8 mouse cellular contexts compared by ENCODE assay signal in the genomic region with DNA sequence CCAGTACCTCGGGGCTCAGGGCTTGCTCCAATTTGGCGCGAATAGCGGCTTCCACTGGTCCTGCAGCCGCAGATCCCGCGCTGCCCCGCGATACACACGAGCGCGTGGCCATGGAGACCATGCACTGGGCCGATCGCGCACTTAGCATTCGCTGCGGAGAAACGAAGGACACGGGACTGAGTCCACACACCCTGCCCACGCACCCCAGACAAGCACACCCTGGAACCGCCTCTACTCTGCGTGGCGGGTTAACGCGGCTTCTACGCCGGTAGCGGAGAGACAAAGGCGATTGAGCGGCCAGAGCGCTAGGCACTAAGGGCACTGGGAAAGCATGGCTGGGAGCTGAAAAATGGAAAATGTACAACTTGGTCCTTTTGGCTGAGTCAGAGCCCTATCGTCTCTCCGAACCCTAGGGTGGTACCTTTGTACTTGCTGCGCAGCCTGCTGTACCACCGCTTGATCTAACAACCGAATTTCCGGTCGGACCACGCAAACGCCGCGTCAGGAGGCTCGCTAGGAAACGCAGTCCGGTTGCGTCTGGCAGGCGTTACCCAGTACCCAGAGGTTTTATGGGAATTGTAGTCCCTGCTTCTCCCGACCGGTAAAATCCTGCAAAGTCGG. TPM values are rescaled to one million over a fixed set of nuclear protein-coding genes. Genes with fewer than 3 reads are reported as not detected.
A peak's percentile ranks its signal among the peaks of the same experiment; 100 is the strongest.
DNase-seq lines count a peak whose midpoint lies in the region; ATAC-seq and TF ChIP-seq lines count a peak whose summit lies in the region.

No protein-coding gene starts in this region.

- peak overlapping the region; percentile 87 for H3K27ac ChIP-seq in brown adipose tissue, adult 24 weeks (replicated peaks; ENCODE audit: low read depth, low read length)
- H3K27ac ChIP-seq in heart, embryonic 13.5 days (replicated peaks) = peak overlapping the region; percentile 83
- peak overlapping the region; percentile 91 for H3K27ac ChIP-seq in kidney, postnatal 0 days
- peak overlapping the region; percentile 77 for H3K27ac ChIP-seq in liver, adult 2 months (replicated peaks; ENCODE audit: insufficient read depth, low read depth, low read length)

- TF ChIP-seq POLR2A in liver, adult 2 months (IDR thresholded peaks at IDR 0.05; ENCODE audit: extremely low read depth, insufficient read depth, low read length) = peak; percentile 75

- H3K4me2 ChIP-seq in heart, embryonic 13.5 days = peak overlapping the region; percentile 84
- H3K4me2 ChIP-seq in kidney, postnatal 0 days (ENCODE audit: low read length) = peak overlapping the region; percentile 73

- H3K4me3 ChIP-seq in brown adipose tissue, adult 24 weeks (ENCODE audit: insufficient read depth, low read depth, low read length) = peak overlapping the region; percentile 91
- H3K4me3 ChIP-seq in heart, embryonic 13.5 days = peak overlapping the region; percentile 66
- peak overlapping the region; percentile 48 for H3K4me3 ChIP-seq in kidney, postnatal 0 days (replicated peaks; ENCODE audit: low read depth, low read length)
- H3K4me3 ChIP-seq in liver, adult 2 months (ENCODE audit: insufficient read depth, low read depth, low read length) = peak overlapping the region; percentile 58

- peaks cover 37% of the 10 kb centered on the region for H3K36me3 ChIP-seq in heart, embryonic 13.5 days
- H3K36me3 ChIP-seq in kidney, postnatal 0 days (ENCODE audit: insufficient read depth, low read length) = no peaks in the 10 kb centered on the region
- H3K36me3 ChIP-seq in liver, adult 2 months (ENCODE audit: control insufficient read depth, insufficient read depth, low read length) = no peaks in the 10 kb centered on the region
- H3K36me3 ChIP-seq in splenic B cell, adult 2 months (ENCODE audit: control insufficient read depth, insufficient read depth, low read length, poor library complexity, severe bottlenecking) = no peaks in the 10 kb centered on the region

- no peaks in the 10 kb centered on the region for H3K27me3 ChIP-seq in heart, embryonic 13.5 days (replicated peaks)
- no peaks in the 10 kb centered on the region for H3K27me3 ChIP-seq in kidney, postnatal 0 days (ENCODE audit: insufficient read depth, low read length)
- no peaks in the 10 kb centered on the region for H3K27me3 ChIP-seq in liver, adult 2 months (ENCODE audit: control insufficient read depth, insufficient read depth, low read length)
- no peaks in the 10 kb centered on the region for H3K27me3 ChIP-seq in splenic B cell, adult 2 months (ENCODE audit: control insufficient read depth, insufficient read depth, low read length, poor library complexity, severe bottlenecking)

- no peaks in the 10 kb centered on the region for H3K9me3 ChIP-seq in heart, embryonic 13.5 days
- no peaks in the 10 kb centered on the region for H3K9me3 ChIP-seq in kidney, postnatal 0 days (replicated peaks; ENCODE audit: low read length)

- DNase-seq in CD4-positive, CD25-positive, alpha-beta regulatory T cell, adult 2 months (ENCODE audit: low read depth, low spot score) = peak; percentile 91
- DNase-seq in kidney, postnatal 0 days (ENCODE audit: low spot score) = peak; percentile 95
- peak; percentile 90 for DNase-seq in liver, adult 2 months (ENCODE audit: extremely low read depth, low read depth, low spot score)
- DNase-seq in splenic B cell, adult 2 months (ENCODE audit: low read depth, low spot score) = peak; percentile 91

- WGBS in heart, embryonic 13.5 days = under 1% methylated on average over 50 of the region's 50 CpGs
- under 1% methylated on average over 50 of the region's 50 CpGs for WGBS in kidney, postnatal 0 days
- under 1% methylated on average over 50 of the region's 50 CpGs for WGBS in liver, adult 2 months

- TF ChIP-seq CTCF in kidney, postnatal 0 days (IDR thresholded peaks at IDR 0.05; ENCODE audit: low read depth) = peak; percentile 16; the same call in 1 of the 2 replicates
- no peak for TF ChIP-seq CTCF in liver, adult 2 months (IDR thresholded peaks at IDR 0.05; ENCODE audit: low read depth, low read length)

- H3K79me2 ChIP-seq in liver, adult 2 months (ENCODE audit: control insufficient read depth, insufficient read depth, low read length) = no peaks in the 10 kb centered on the region

- peak; percentile 89 for ATAC-seq in erythroid progenitor cell, adult 5-6 weeks (replicated peaks; ENCODE audit: low FRiP score, poor library complexity, severe bottlenecking)
- peak; percentile 71 for ATAC-seq in heart, embryonic 13.5 days (ENCODE audit: extremely low read depth, insufficient number of reproducible peaks, low FRiP score, low TSS enrichment)
- ATAC-seq in kidney, postnatal 0 days (replicated peaks; ENCODE audit: low FRiP score, low read depth) = peak; percentile 90
- ATAC-seq in monocyte, adult 5-6 weeks (replicated peaks; ENCODE audit: insufficient number of reproducible peaks, low FRiP score, low TSS enrichment, poor library complexity, severe bottlenecking) = peak; percentile 89

- peak overlapping the region; percentile 85 for H3K9ac ChIP-seq in heart, embryonic 13.5 days
- H3K9ac ChIP-seq in kidney, postnatal 0 days (ENCODE audit: low read depth, low read length) = peak overlapping the region; percentile 73
- H3K9ac ChIP-seq in liver, adult 2 months (ENCODE audit: low read depth, low read length) = peak overlapping the region; percentile 62

- no peaks in the 10 kb centered on the region for H3K4me1 ChIP-seq in brown adipose tissue, adult 24 weeks (ENCODE audit: control insufficient read depth, insufficient read depth, insufficient read length, low read length)
- peaks cover 15% of the 10 kb centered on the region for H3K4me1 ChIP-seq in heart, embryonic 13.5 days
- peaks cover 12% of the 10 kb centered on the region for H3K4me1 ChIP-seq in kidney, postnatal 0 days (replicated peaks; ENCODE audit: insufficient read depth, low read length)
- peaks cover 4% of the 10 kb centered on the region; the same call in 1 of the 2 replicates for H3K4me1 ChIP-seq in liver, adult 2 months (ENCODE audit: control insufficient read depth, insufficient read depth, low read length)

RNA-seq across cellular contexts. Expression of gene Sv2a, which starts 16.3 kb away (rescaled TPM):
- polyA plus RNA-seq in brown adipose tissue, adult 24 weeks (2012; ENCODE audit: insufficient read depth, insufficient read length, missing spikeins) = not detected in 2 replicates
- not detected in 2 replicates for total RNA-seq in erythroid progenitor cell, adult 5-6 weeks (2015; ENCODE audit: low replicate concordance)
- total RNA-seq in erythroid progenitor cell, adult 5-6 weeks (2017; ENCODE audit: low replicate concordance) = not detected in 2 replicates
- polyA plus RNA-seq in heart, embryonic 13.5 days (2015; fragmentation: Nextera tagmentation; extraction: Ambion mirVana) = 13.5 and 14.0 TPM in 2 replicates
- polyA plus RNA-seq in kidney, postnatal 0 days (2015; fragmentation: Nextera tagmentation; extraction: Ambion mirVana) = 9.4 and 12.2 TPM in 2 replicates
- under 0.01 and 0.07 TPM in 2 replicates for total RNA-seq in liver, adult 2 months (2014; rRNA removed)
- polyA plus RNA-seq in liver, adult 2 months (2012; rRNA removed) = 0.04 and 0.66 TPM in 2 replicates
- total RNA-seq in monocyte, adult 5-6 weeks (2017) = 0.21 to 0.29 TPM in 2 of 3 replicates, not detected in the other

RNA-seq across cellular contexts. Expression of gene Bola1, which starts 22.3 kb away (rescaled TPM):
- polyA plus RNA-seq in brown adipose tissue, adult 24 weeks (2012; ENCODE audit: insufficient read depth, insufficient read length, missing spikeins) = 36.7 and 42.5 TPM in 2 replicates
- 10.8 and 11.3 TPM in 2 replicates for total RNA-seq in erythroid progenitor cell, adult 5-6 weeks (2015; ENCODE audit: low replicate concordance)
- 4.9 and 15.5 TPM in 2 replicates for total RNA-seq in erythroid progenitor cell, adult 5-6 weeks (2017; ENCODE audit: low replicate concordance)
- 42.5 and 46.7 TPM in 2 replicates for polyA plus RNA-seq in heart, embryonic 13.5 days (2015; fragmentation: Nextera tagmentation; extraction: Ambion mirVana)
- polyA plus RNA-seq in kidney, postnatal 0 days (2015; fragmentation: Nextera tagmentation; extraction: Ambion mirVana) = 66.4 and 70.5 TPM in 2 replicates
- 68.7 and 74.7 TPM in 2 replicates for total RNA-seq in liver, adult 2 months (2014; rRNA removed)
- 44.0 and 56.0 TPM in 2 replicates for polyA plus RNA-seq in liver, adult 2 months (2012; rRNA removed)
- 3.9 to 8.1 TPM (median 6.9 TPM) in 3 replicates for total RNA-seq in monocyte, adult 5-6 weeks (2017)

RNA-seq across cellular contexts. Expression of gene Hist2h2ab, which starts 22.4 kb away (rescaled TPM):
- not detected in 2 replicates for polyA plus RNA-seq in brown adipose tissue, adult 24 weeks (2012; ENCODE audit: insufficient read depth, insufficient read length, missing spikeins)
- total RNA-seq in erythroid progenitor cell, adult 5-6 weeks (2015; ENCODE audit: low replicate concordance) = 6.8 and 8.4 TPM in 2 replicates
- 256 and 561 TPM in 2 replicates for total RNA-seq in erythroid progenitor cell, adult 5-6 weeks (2017; ENCODE audit: low replicate concordance)
- polyA plus RNA-seq in heart, embryonic 13.5 days (2015; fragmentation: Nextera tagmentation; extraction: Ambion mirVana) = not detected in 2 replicates
- not detected in 2 replicates for polyA plus RNA-seq in kidney, postnatal 0 days (2015; fragmentation: Nextera tagmentation; extraction: Ambion mirVana)
- total RNA-seq in liver, adult 2 months (2014; rRNA removed) = 8.9 TPM in 2 replicates
- polyA plus RNA-seq in liver, adult 2 months (2012; rRNA removed) = 0.81 TPM in 1 of 2 replicates, not detected in the other
- 11.5 to 28.2 TPM (median 14.2 TPM) in 3 replicates for total RNA-seq in monocyte, adult 5-6 weeks (2017)

RNA-seq across cellular contexts. Expression of gene Hist2h2ac, which starts 23.4 kb away (rescaled TPM):
- not detected in 2 replicates for polyA plus RNA-seq in brown adipose tissue, adult 24 weeks (2012; ENCODE audit: insufficient read depth, insufficient read length, missing spikeins)
- total RNA-seq in erythroid progenitor cell, adult 5-6 weeks (2015; ENCODE audit: low replicate concordance) = 180 and 195 TPM in 2 replicates
- 7,308 and 8,144 TPM in 2 replicates for total RNA-seq in erythroid progenitor cell, adult 5-6 weeks (2017; ENCODE audit: low replicate concordance)
- 4.5 and 5.0 TPM in 2 replicates for polyA plus RNA-seq in heart, embryonic 13.5 days (2015; fragmentation: Nextera tagmentation; extraction: Ambion mirVana)
- polyA plus RNA-seq in kidney, postnatal 0 days (2015; fragmentation: Nextera tagmentation; extraction: Ambion mirVana) = 7.5 and 8.5 TPM in 2 replicates
- 99.7 and 113 TPM in 2 replicates for total RNA-seq in liver, adult 2 months (2014; rRNA removed)
- 1.6 and 2.9 TPM in 2 replicates for polyA plus RNA-seq in liver, adult 2 months (2012; rRNA removed)
- 169 to 362 TPM (median 289 TPM) in 3 replicates for total RNA-seq in monocyte, adult 5-6 weeks (2017)

RNA-seq across cellular contexts. Expression of gene Hist2h2be, which starts 23.7 kb away (rescaled TPM):
- polyA plus RNA-seq in brown adipose tissue, adult 24 weeks (2012; ENCODE audit: insufficient read depth, insufficient read length, missing spikeins) = 13.2 and 16.0 TPM in 2 replicates
- 46.5 and 50.7 TPM in 2 replicates for total RNA-seq in erythroid progenitor cell, adult 5-6 weeks (2015; ENCODE audit: low replicate concordance)
- 35.9 and 44.5 TPM in 2 replicates for total RNA-seq in erythroid progenitor cell, adult 5-6 weeks (2017; ENCODE audit: low replicate concordance)
- polyA plus RNA-seq in heart, embryonic 13.5 days (2015; fragmentation: Nextera tagmentation; extraction: Ambion mirVana) = 3.6 and 5.0 TPM in 2 replicates
- 8.7 and 8.9 TPM in 2 replicates for polyA plus RNA-seq in kidney, postnatal 0 days (2015; fragmentation: Nextera tagmentation; extraction: Ambion mirVana)
- 2.9 TPM in 2 replicates for total RNA-seq in liver, adult 2 months (2014; rRNA removed)
- polyA plus RNA-seq in liver, adult 2 months (2012; rRNA removed) = 1.4 and 1.9 TPM in 2 replicates
- 2.5 to 12.5 TPM (median 3.6 TPM) in 3 replicates for total RNA-seq in monocyte, adult 5-6 weeks (2017)

Comparison
In these comparisons a context has a peak if more than half of its experiments do, and no peak if none do; other contexts are left out.
1. Peak in every context shown above with its lines: DNase-seq, ATAC-seq, H3K4me3 ChIP-seq and H3K27ac ChIP-seq.